Mouse (Mus musculus) forebrain, embryonic 15.5 days (tissue): ENCODE measurements at regions not wholly inside any gene's neighbourhood (a gene's known extent, or its start where the extent isn't known, plus 50 kb on each side); places are given as distances from the start of the nearest gene placed in this dataset.

Experiments used
- ATAC-seq: fragments of 200-750 bp; cut with Nextera tagmentation; replicated peaks from 2 replicates; pipeline ENCODE4 v1.8.0; 2017; ENCODE audit warnings: mild to moderate bottlenecking, moderate TSS enrichment, moderate library complexity
- H3K27ac ChIP-seq: fragments of 300-500 bp; sonication (generic); replicated peaks from 2 replicates; pipeline ENCODE4 v1.5.1; 2015; ENCODE audit warnings: mild to moderate bottlenecking, inconsistent platforms
- H3K27me3 ChIP-seq: fragments of 300-500 bp; sonication (generic); 2 replicates; pipeline ENCODE4 v1.6.1; 2015; ENCODE audit warnings: inconsistent platforms
- H3K36me3 ChIP-seq: fragments of 300-500 bp; sonication (generic); 2 replicates; pipeline ENCODE4 v1.6.1; 2015; ENCODE audit warnings: mild to moderate bottlenecking, inconsistent platforms
- H3K4me1 ChIP-seq: fragments of 300-500 bp; sonication (generic); 2 replicates; pipeline ENCODE4 v1.6.1; 2015; ENCODE audit warnings: inconsistent platforms
- H3K4me2 ChIP-seq: fragments of 300-500 bp; sonication (generic); replicated peaks from 2 replicates; pipeline ENCODE4 v1.6.1; 2015; ENCODE audit warnings: mild to moderate bottlenecking, inconsistent platforms
- H3K4me3 ChIP-seq: fragments of 300-500 bp; sonication (generic); 2 replicates; pipeline ENCODE4 v1.5.1; 2015; ENCODE audit warnings: mild to moderate bottlenecking, inconsistent platforms
- H3K9ac ChIP-seq: fragments of 300-500 bp; sonication (generic); replicated peaks from 2 replicates; pipeline ENCODE4 v1.6.1; 2015; ENCODE audit warnings: mild to moderate bottlenecking, inconsistent platforms
- H3K9me3 ChIP-seq: fragments of 300-500 bp; sonication (generic); 2 replicates; pipeline ENCODE4 v1.6.1; 2016; ENCODE audit warnings: inconsistent platforms
- WGBS: fragments of 180-500 bp; shearing (Covaris S2); methylation state at CpG from one replicate; pipeline ENCODE4 v1.1.7; 2015; ENCODE audit warnings: mixed read lengths; 5-methylcytosine and 5-hydroxymethylcytosine counted together

DNA sequence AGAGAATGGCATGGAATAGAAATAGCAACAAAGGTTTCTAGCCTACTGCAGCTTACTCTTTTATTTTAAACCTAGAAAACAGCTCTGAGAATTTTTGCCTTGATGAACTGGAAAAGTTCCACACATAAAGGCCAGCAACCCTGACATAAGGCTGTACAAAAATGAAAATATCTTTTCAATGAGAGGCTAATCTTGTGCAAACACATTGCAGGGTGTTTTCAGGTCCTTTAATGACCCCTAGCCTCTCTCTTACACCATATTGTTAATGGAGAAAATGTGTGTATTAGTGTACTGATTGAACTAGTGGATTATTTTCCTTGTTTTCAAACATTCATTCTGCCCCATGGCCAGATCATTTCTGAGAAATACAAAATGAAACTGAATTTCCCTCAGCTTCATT, 158.0 kb upstream of the Tusc1 start:
- Histone ChIP-seq H3K27me3 (no peaks in the 10 kb centered on the region), H3K27ac (no peak overlapping the region), H3K4me1 (no peaks in the 10 kb centered on the region), H3K9me3 (no peaks in the 10 kb centered on the region), H3K4me3 (no peak overlapping the region), H3K9ac (no peak overlapping the region), H3K36me3 (no peaks in the 10 kb centered on the region), H3K4me2 (no peak overlapping the region)
- no peak for ATAC-seq

DNA sequence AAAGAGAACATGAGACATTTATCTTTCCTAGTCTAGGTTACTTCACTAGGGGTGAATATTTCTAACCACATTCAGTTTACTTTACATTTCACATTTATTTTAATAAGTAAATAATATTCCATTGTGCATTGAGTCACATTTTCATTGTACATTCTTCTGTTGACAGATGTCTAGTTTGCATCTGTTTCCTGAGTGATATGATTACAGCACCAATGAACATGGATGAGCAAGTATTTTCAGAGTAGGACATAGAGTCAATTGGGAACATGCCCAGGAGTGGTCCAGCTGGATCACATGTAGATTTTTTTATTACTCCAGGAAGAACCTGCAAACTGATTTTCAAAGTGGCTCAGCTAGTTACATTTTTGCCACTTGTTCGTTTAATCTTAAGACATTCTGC, 153.3 kb upstream of the Tusc1 start:
- H3K4me1 ChIP-seq: no peaks in the 10 kb centered on the region
- WGBS: 89% methylated on average over 1 of the region's 1 CpGs
- no peaks in the 10 kb centered on the region for H3K36me3 ChIP-seq
- H3K27me3 ChIP-seq: no peaks in the 10 kb centered on the region
- no peak overlapping the region for H3K4me2 ChIP-seq
- ATAC-seq: no peak
- no peak overlapping the region for H3K9ac ChIP-seq
- no peak overlapping the region for H3K4me3 ChIP-seq
- H3K9me3 ChIP-seq: no peaks in the 10 kb centered on the region
- H3K27ac ChIP-seq: no peak overlapping the region

DNA sequence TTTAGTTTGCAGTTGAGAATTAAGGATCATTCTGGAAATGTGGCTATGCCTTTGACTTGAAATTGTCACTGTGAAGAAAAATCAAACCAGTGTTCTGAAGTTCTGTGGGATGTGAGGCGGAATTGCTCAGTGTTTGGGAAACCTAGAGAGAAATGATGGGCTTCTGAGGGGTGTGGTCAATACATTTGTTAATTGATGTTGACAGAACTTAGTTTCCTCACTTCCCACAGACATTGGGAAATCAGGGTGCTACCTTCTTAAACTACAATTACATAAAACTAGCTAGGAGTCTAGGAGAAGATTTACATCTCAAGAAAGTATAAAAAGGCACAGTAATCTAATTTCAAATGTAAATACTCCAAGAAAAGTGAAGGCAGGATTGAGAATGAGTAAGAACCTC, 151.1 kb upstream of the Tusc1 start:
- Histone ChIP-seq H3K27me3 (no peaks in the 10 kb centered on the region), H3K27ac (no peak overlapping the region), H3K9ac (no peak overlapping the region), H3K36me3 (no peaks in the 10 kb centered on the region), H3K4me1 (no peaks in the 10 kb centered on the region), H3K4me2 (no peak overlapping the region), H3K4me3 (no peak overlapping the region), H3K9me3 (no peaks in the 10 kb centered on the region)
- no peak for ATAC-seq
- WGBS: 86% methylated on average over 1 of the region's 1 CpGs

DNA sequence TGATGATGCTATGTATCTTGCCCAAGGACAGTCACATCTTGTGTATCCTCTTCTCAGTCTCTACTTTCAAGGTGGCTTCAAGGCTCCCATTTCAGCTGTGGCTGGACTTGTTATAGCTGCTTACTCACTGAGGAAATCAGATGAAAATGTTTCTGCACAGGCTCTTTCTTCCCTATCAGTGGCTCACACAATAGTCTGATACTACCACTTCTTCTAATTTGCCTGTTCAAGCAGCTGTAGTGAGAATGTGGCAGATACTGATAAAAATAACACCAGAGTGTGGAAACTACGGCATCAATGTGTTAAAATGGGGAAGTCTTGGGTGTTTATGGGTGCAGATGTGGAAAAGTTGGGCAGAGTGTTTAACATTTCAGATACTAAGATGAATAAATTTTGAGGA, 145.9 kb upstream of the Tusc1 start:
- no peak for ATAC-seq
- no peaks in the 10 kb centered on the region for H3K4me1 ChIP-seq
- H3K27ac ChIP-seq: no peak overlapping the region
- H3K9me3 ChIP-seq: no peaks in the 10 kb centered on the region
- no peak overlapping the region for H3K4me3 ChIP-seq
- WGBS: 93% methylated on average over 1 of the region's 1 CpGs
- no peaks in the 10 kb centered on the region for H3K36me3 ChIP-seq
- no peaks in the 10 kb centered on the region for H3K27me3 ChIP-seq
- H3K4me2 ChIP-seq: no peak overlapping the region
- no peak overlapping the region for H3K9ac ChIP-seq

DNA sequence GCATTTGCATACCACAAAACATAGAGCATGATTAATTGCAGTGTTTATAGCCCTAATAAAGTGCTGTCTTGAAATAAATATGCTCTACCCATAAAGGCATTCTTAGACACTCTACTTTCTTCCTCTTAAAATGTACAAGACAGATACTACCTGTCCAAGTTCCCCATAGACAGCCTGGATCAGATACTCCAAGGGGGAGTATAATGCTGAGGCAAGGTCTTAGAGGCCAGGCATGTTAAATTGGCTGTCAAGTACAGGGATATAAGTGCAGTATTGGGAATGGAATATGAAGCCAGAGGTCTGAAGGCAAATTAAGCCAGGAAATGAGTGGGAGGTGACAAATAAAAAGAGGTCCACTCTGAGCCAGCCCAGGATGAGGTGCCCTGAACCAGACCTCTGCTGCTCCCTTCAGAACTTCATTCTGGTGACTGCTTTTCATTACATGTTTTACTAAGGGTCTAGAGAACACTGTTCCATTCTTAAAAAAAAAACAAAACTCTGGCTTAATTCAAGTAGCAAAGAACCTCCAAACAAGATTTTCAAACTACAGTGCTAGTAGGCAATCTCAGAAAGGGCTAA, 142.0 kb upstream of the Tusc1 start:
- Histone ChIP-seq H3K36me3 (no peaks in the 10 kb centered on the region), H3K27ac (no peak overlapping the region), H3K27me3 (no peaks in the 10 kb centered on the region), H3K9me3 (no peaks in the 10 kb centered on the region), H3K4me1 (no peaks in the 10 kb centered on the region), H3K4me2 (no peak overlapping the region), H3K4me3 (no peak overlapping the region), H3K9ac (no peak overlapping the region)
- no peak for ATAC-seq

DNA sequence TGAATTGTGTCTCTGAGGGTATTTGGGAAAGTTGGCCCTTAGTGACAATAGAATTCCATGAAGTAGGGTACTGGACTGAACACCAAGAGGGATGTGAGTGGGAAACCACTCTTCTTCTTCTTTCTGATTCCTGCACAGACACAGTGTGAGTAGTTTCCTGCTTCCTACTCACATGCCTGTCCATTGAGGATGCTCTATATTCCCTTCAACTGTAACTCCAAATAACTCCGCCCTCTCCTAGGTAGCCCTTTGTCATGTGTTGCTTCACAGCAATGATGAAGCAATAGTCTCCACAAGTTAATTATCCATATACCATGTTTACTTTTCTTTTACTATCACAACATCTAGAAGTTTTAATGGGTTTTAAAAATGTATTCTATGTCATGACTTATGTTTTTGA, 132.7 kb upstream of the Tusc1 start:
- Histone ChIP-seq H3K4me3 (no peak overlapping the region), H3K9ac (no peak overlapping the region), H3K4me2 (no peak overlapping the region), H3K27me3 (no peaks in the 10 kb centered on the region), H3K36me3 (no peaks in the 10 kb centered on the region), H3K27ac (no peak overlapping the region), H3K9me3 (no peaks in the 10 kb centered on the region), H3K4me1 (no peaks in the 10 kb centered on the region)
- ATAC-seq: no peak
- WGBS: 95% methylated on average over 1 of the region's 1 CpGs

DNA sequence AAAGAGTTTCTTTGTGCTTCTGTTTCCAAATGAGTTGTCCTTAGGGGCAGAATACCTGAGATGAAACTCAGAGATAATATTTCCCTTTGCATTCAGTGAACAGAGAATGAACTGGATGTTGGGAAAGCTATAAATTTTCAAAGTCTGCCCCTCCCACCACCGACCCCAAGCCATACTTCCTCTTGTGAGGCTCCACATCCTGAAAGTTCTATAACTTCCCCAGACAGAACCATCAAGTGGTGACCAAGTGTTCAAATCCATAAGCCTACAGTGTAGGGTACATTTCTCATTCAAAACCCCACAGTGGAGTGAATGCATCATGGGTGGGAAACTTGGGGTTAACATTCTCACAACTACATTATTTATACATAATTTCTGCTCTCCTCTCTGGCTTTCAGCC, 132.1 kb upstream of the Tusc1 start:
- no peak for ATAC-seq
- Histone ChIP-seq H3K27me3 (no peaks in the 10 kb centered on the region), H3K9me3 (no peaks in the 10 kb centered on the region), H3K4me1 (no peaks in the 10 kb centered on the region), H3K4me3 (no peak overlapping the region), H3K9ac (no peak overlapping the region), H3K4me2 (no peak overlapping the region), H3K27ac (no peak overlapping the region), H3K36me3 (no peaks in the 10 kb centered on the region)
- WGBS: 66% methylated on average over 1 of the region's 1 CpGs

DNA sequence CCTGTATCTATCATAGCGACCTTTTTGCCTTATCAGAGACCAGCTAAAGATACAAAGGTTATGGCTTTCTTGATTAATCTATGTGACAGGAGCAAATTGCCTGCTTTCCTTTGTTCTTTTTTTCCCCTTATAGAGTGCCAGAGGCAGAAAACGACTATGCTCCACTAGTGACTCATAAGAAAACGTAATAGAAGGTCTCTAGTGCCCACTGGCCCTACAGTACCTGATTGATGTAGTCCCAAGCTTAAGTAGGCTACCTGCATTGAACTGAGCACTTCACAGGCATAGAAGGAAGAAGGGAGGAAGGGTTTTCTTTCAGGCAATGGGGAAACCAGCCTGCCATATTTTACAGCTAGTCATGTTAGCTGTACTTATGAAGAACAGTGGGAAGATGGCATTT, 116.0 kb upstream of the Tusc1 start:
- no peak for ATAC-seq
- 68% methylated on average over 3 of the region's 3 CpGs for WGBS
- Histone ChIP-seq H3K4me1 (no peaks in the 10 kb centered on the region), H3K27me3 (no peaks in the 10 kb centered on the region), H3K36me3 (no peaks in the 10 kb centered on the region), H3K4me2 (no peak overlapping the region), H3K9ac (no peak overlapping the region), H3K4me3 (no peak overlapping the region), H3K27ac (no peak overlapping the region), H3K9me3 (no peaks in the 10 kb centered on the region)

DNA sequence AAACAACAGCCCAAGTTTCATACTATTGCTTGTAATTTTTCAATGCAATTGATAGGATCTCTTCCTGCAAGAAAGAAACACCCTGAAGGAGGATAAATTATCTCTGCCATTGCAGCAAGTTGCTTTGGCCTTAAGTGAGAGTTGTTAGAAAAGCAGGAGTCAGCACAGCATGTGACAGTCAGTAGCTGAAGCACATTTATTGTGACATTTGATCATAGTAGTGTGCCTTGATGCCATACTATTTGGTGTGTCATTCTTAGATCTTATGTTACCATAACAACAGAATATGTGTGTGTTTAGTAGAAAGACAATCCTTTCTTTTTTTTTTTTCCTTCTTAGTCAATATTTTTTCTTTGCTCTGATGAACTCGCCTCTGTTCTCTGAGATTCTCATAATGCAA, 115.5 kb upstream of the Tusc1 start:
- Histone ChIP-seq H3K27ac (no peak overlapping the region), H3K4me3 (no peak overlapping the region), H3K9ac (no peak overlapping the region), H3K9me3 (no peaks in the 10 kb centered on the region), H3K4me1 (no peaks in the 10 kb centered on the region), H3K27me3 (no peaks in the 10 kb centered on the region), H3K36me3 (no peaks in the 10 kb centered on the region), H3K4me2 (no peak overlapping the region)
- ATAC-seq: no peak
- 89% methylated on average over 1 of the region's 1 CpGs for WGBS

DNA sequence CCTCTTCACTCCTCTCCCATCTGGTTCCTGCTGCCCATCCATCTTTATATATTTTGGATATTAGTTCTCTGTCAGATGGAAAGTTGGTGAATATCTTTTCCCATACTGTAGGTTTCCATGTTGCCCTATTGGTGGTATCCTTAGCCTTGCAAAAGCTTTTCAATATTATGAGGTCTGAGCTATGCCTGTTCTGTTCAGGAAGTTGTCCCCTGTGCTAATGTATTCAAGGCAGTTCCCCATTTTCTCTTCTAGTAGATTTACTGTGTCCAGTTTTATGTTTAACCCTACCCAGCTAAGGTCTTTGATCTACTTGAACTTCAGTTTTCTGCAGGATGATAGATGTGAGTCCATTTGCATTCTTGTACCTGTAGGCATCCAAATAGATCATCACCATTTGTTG, 109.4 kb upstream of the Tusc1 start:
- H3K9ac ChIP-seq: no peak overlapping the region
- no peaks in the 10 kb centered on the region for H3K4me1 ChIP-seq
- H3K27ac ChIP-seq: no peak overlapping the region
- H3K36me3 ChIP-seq: no peaks in the 10 kb centered on the region
- no peak overlapping the region for H3K4me2 ChIP-seq
- H3K27me3 ChIP-seq: no peaks in the 10 kb centered on the region
- no peaks in the 10 kb centered on the region for H3K9me3 ChIP-seq
- no peak for ATAC-seq
- H3K4me3 ChIP-seq: no peak overlapping the region

DNA sequence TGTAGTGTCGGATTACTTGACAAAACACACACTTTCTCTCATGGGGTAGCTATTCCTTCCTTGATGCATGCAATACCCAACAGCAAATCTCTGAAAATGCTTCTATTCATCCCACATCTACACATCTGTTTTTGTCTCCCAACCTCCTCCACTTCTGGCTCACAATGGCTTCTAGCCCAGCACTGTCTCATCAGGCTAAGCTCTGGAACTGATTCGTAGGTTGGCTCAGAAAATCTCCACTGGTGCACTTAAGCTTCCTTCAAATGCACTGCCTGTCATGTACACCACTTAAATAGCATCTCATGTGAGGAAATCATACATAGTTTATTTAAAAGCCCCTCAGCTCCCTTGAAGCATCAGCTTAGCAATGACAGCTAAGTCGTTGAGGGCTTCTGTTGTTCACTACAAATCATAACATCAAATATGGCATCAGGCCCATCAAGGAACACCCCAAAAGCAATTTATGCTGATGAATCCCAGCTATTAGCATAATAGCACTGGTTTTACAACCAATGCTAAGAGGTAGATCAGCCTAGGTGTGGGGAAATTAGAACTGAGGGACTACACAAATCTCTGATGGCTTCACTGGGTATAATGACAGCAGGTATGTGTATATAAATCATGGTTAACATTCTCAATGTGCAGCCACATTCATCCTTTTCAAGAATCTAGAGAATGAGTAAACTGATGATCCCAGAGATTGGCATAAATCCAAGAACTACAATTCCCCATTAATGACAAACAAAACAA, 103.5 kb upstream of the Tusc1 start:
- no peaks in the 10 kb centered on the region for H3K4me1 ChIP-seq
- no peaks in the 10 kb centered on the region for H3K9me3 ChIP-seq
- 71% methylated on average over 3 of the region's 3 CpGs for WGBS
- H3K27ac ChIP-seq: no peak overlapping the region
- H3K9ac ChIP-seq: no peak overlapping the region
- no peaks in the 10 kb centered on the region for H3K27me3 ChIP-seq
- H3K36me3 ChIP-seq: no peaks in the 10 kb centered on the region
- H3K4me2 ChIP-seq: no peak overlapping the region
- H3K4me3 ChIP-seq: no peak overlapping the region
- no peak for ATAC-seq

DNA sequence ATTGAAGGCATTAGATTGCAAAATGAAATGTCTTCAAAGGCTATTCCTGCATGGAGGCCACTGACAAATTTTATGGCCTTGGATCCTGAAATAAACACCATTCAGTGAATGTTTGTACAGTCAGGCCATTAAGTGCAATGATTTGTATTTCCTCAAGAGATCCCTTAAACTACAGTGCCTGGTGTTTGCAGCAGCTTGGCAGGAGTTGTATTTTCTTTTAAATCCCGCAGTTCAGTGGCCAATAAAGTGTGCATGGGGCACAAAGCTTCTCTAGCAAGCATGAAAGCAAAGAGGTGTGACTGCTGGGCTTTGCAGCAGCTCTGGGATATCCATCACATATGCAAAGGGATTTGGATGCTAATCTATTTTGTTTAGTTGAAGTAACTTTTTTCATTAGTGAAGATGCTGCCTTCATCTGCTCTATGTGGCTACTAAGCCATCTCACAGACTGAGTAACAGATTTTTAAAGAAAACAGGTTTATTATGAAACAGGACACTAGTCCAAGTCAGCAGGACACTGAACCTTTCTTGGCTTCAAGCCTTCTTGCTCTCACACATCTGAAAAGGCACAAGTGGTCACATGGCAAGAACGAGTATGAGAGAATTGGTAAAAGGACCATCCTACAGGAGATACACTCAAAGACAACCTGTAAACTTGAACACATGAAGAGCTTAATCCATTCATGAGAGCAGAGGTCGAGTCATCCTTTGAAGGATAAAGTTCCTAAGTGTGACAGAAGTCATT, 102.2 kb upstream of the Tusc1 start:
- Histone ChIP-seq H3K4me1 (no peaks in the 10 kb centered on the region), H3K4me2 (no peak overlapping the region), H3K9ac (no peak overlapping the region), H3K36me3 (no peaks in the 10 kb centered on the region), H3K9me3 (no peaks in the 10 kb centered on the region), H3K27ac (no peak overlapping the region), H3K4me3 (no peak overlapping the region), H3K27me3 (no peaks in the 10 kb centered on the region)
- ATAC-seq: no peak
- WGBS: 53% methylated on average over 3 of the region's 3 CpGs

DNA sequence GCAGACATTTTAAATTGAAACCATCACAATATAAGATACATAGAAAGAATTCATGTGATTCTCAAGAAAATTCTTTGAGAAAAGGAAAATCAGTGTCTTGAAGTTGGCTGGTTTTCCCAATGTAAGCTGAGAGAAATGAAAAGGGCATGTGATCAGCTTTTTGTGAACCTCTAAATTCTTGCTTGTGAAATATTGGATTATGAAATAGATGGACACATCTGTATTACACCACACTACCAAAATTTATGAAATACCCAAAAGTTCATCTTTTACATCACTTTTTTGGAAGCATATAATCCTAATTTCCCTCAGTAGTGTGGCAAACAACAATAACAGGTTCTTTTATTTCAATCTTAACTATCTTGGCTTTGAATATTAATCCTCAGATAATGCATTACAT, 77.4 kb upstream of the Tusc1 start:
- Histone ChIP-seq H3K36me3 (no peaks in the 10 kb centered on the region), H3K9me3 (no peaks in the 10 kb centered on the region), H3K4me1 (no peaks in the 10 kb centered on the region), H3K27me3 (no peaks in the 10 kb centered on the region), H3K4me2 (no peak overlapping the region), H3K4me3 (no peak overlapping the region), H3K27ac (no peak overlapping the region), H3K9ac (no peak overlapping the region)
- no peak for ATAC-seq
